Mouse (Mus musculus) MEL (cell line): ENCODE data around the gene Pip5kl1. TPM values are rescaled to one million over a fixed set of nuclear protein-coding genes. Genes with fewer than 3 reads are reported as not detected.

ENCODE experiments used
- DNase-seq: peaks from one replicate; pipeline ENCODE4 v3.0.0; 2011; ENCODE audit warnings: low read depth, low spot score
- H3K27ac ChIP-seq: 2 replicates; pipeline ENCODE4 v1.5.1; 2012; ENCODE audit warnings: low read depth, mild to moderate bottlenecking, control low read depth, low read length, moderate library complexity; ENCODE audit not compliant: control insufficient read depth
- H3K27me3 ChIP-seq, 2 experiments: fragments of 150-350 bp in 1 of 2; sonication (generic) in 1 of 2; 2 replicates each; pipeline ENCODE4 v1.6.1; 2012; ENCODE audit warnings: low read length in 2 of 2, mild to moderate bottlenecking in 2 of 2, improper control_type of control experiment in 1 of 2, moderate library complexity in 1 of 2; ENCODE audit not compliant: insufficient read depth in 2 of 2, control insufficient read depth in 1 of 2
- H3K36me3 ChIP-seq, 2 experiments: 2 replicates each; pipeline ENCODE4 v1.6.1; 2012 to 2014; ENCODE audit warnings: low read length in 2 of 2, improper control_type of control experiment in 1 of 2, inconsistent platforms in 1 of 2, mild to moderate bottlenecking in 1 of 2; ENCODE audit not compliant: insufficient read depth in 2 of 2, control insufficient read depth in 1 of 2
- H3K4me1 ChIP-seq, 2 experiments: fragments of 150-350 bp in 1 of 2; sonication (generic) in 1 of 2; 2 replicates each; pipeline ENCODE4 v1.6.1; 2012; ENCODE audit warnings: low read length in 2 of 2, improper control_type of control experiment in 1 of 2, mild to moderate bottlenecking in 1 of 2; ENCODE audit not compliant: insufficient read depth in 2 of 2, control insufficient read depth in 1 of 2
- H3K4me3 ChIP-seq, 2 experiments: fragments of 150-350 bp in 1 of 2; sonication (generic) in 1 of 2; 2 replicates each; pipeline ENCODE4 v1.5.1; 2012; ENCODE audit warnings: low read depth in 2 of 2, low read length in 2 of 2, mild to moderate bottlenecking in 2 of 2, moderate library complexity in 2 of 2, control low read depth in 1 of 2, improper control_type of control experiment in 1 of 2; ENCODE audit not compliant: control insufficient read depth in 1 of 2, insufficient read depth in 1 of 2
- H3K79me2 ChIP-seq: 2 replicates; pipeline ENCODE4 v1.6.1; 2012; ENCODE audit warnings: mild to moderate bottlenecking, low read length, moderate library complexity; ENCODE audit not compliant: control insufficient read depth, poor library complexity, insufficient read depth
- H3K9ac ChIP-seq: 2 replicates; pipeline ENCODE4 v1.6.1; 2012; ENCODE audit warnings: low read depth, mild to moderate bottlenecking, control low read depth, low read length, moderate library complexity; ENCODE audit not compliant: control insufficient read depth, poor library complexity, severe bottlenecking
- H3K9me3 ChIP-seq: fragments of 150-350 bp; sonication (generic); replicated peaks from 2 replicates; pipeline ENCODE4 v1.6.1; 2012; ENCODE audit warnings: mild to moderate bottlenecking, low read length, improper control_type of control experiment, moderate library complexity; ENCODE audit not compliant: insufficient read depth
- BHLHE40 ChIP-seq: IDR thresholded peaks from 2 replicates; pipeline ENCODE4 v1.6.1; 2012; ENCODE audit warnings: low read depth, mild to moderate bottlenecking, inconsistent platforms, low read length, improper control_type of control experiment, borderline replicate concordance
- CTCF ChIP-seq, 3 experiments: IDR thresholded peaks in 2 of 3; conservative IDR thresholded peaks in 1 of 3; 2 replicates each; pipeline ENCODE4 v1.5.1; 2011 to 2012; ENCODE audit warnings: low read length in 3 of 3, low read depth in 2 of 3, mild to moderate bottlenecking in 2 of 3, improper control_type of control experiment in 1 of 3, inconsistent platforms in 1 of 3, mixed read lengths in 1 of 3, moderate library complexity in 1 of 3; ENCODE audit not compliant: control insufficient read depth in 1 of 3, insufficient read depth in 1 of 3, poor library complexity in 1 of 3, severe bottlenecking in 1 of 3
- E2F4 ChIP-seq: IDR thresholded peaks from 2 replicates; pipeline ENCODE4 v1.6.1; 2011; ENCODE audit warnings: low read depth, low read length, improper control_type of control experiment, borderline replicate concordance
- EP300 ChIP-seq, 2 experiments: IDR thresholded peaks; 2 replicates each; pipeline ENCODE4 v1.6.1; 2011; ENCODE audit warnings: improper control_type of control experiment in 2 of 2, low read length in 2 of 2, low read depth in 1 of 2, mild to moderate bottlenecking in 1 of 2
- ETS1 ChIP-seq: IDR thresholded peaks from 2 replicates; pipeline ENCODE4 v1.6.1; 2012; ENCODE audit warnings: low read depth, mild to moderate bottlenecking, inconsistent platforms, low read length, improper control_type of control experiment, moderate library complexity
- GABPA ChIP-seq: IDR thresholded peaks from 2 replicates; pipeline ENCODE4 v1.6.1; 2012; ENCODE audit warnings: low read depth, mild to moderate bottlenecking, inconsistent platforms, low read length, improper control_type of control experiment, moderate library complexity
- JUND ChIP-seq: IDR thresholded peaks from 2 replicates; pipeline ENCODE4 v1.6.1; 2011; ENCODE audit warnings: low read depth, mild to moderate bottlenecking, improper control_type of control experiment, low read length
- KAT2A ChIP-seq: conservative IDR thresholded peaks from 2 replicates; pipeline ENCODE4 v1.6.1; 2012; ENCODE audit warnings: low read depth, low read length, improper control_type of control experiment, inconsistent platforms
- MAX ChIP-seq: IDR thresholded peaks from 2 replicates; pipeline ENCODE4 v1.6.1; 2011; ENCODE audit warnings: low read length, improper control_type of control experiment
- MAZ ChIP-seq: IDR thresholded peaks from 2 replicates; pipeline ENCODE4 v1.6.1; 2012; ENCODE audit warnings: low read depth, mild to moderate bottlenecking, inconsistent platforms, low read length, improper control_type of control experiment
- MXI1 ChIP-seq: IDR thresholded peaks from 2 replicates; pipeline ENCODE4 v1.6.1; 2011; ENCODE audit warnings: mild to moderate bottlenecking, low read depth, low read length, improper control_type of control experiment
- MYB ChIP-seq: IDR thresholded peaks from 2 replicates; pipeline ENCODE4 v1.6.1; 2011; ENCODE audit warnings: mild to moderate bottlenecking, low read depth, low read length, improper control_type of control experiment
- MYC ChIP-seq: IDR thresholded peaks from 2 replicates; pipeline ENCODE4 v1.6.1; 2011; ENCODE audit warnings: low read depth, mild to moderate bottlenecking, low read length, improper control_type of control experiment, moderate library complexity
- NRF1 ChIP-seq: IDR thresholded peaks from 2 replicates; pipeline ENCODE4 v1.6.1; 2014; ENCODE audit warnings: low read depth, mild to moderate bottlenecking, inconsistent platforms, low read length, improper control_type of control experiment, moderate library complexity; ENCODE audit not compliant: poor library complexity, insufficient read depth, severe bottlenecking
- POLR2A ChIP-seq, 2 experiments: IDR thresholded peaks; 2 replicates each; pipeline ENCODE4 v1.6.1; 2011 to 2012; ENCODE audit warnings: low read length in 2 of 2, mild to moderate bottlenecking in 2 of 2, control low read depth in 1 of 2, improper control_type of control experiment in 1 of 2, low read depth in 1 of 2, moderate library complexity in 1 of 2; ENCODE audit not compliant: control insufficient read depth in 1 of 2, insufficient read depth in 1 of 2, poor library complexity in 1 of 2
- POLR2AphosphoS2 ChIP-seq: IDR thresholded peaks from 2 replicates; pipeline ENCODE4 v1.6.1; 2011; ENCODE audit warnings: low read length, improper control_type of control experiment
- POLR2AphosphoS5 ChIP-seq: IDR thresholded peaks from 2 replicates; pipeline ENCODE4 v1.6.1; 2012; ENCODE audit warnings: low read depth, borderline replicate concordance, mild to moderate bottlenecking, inconsistent platforms, low read length, moderate library complexity, mixed read lengths
- RCOR1 ChIP-seq: IDR thresholded peaks from 2 replicates; pipeline ENCODE4 v1.6.1; 2012; ENCODE audit warnings: low read depth, mild to moderate bottlenecking, inconsistent platforms, low read length, improper control_type of control experiment
- SMC3 ChIP-seq: IDR thresholded peaks from 2 replicates; pipeline ENCODE4 v1.6.1; 2011; ENCODE audit warnings: low read depth, low read length, improper control_type of control experiment
- TBP ChIP-seq: IDR thresholded peaks from 2 replicates; pipeline ENCODE4 v1.8.0; 2011; ENCODE audit warnings: low read depth, low read length, improper control_type of control experiment
- TCF12 ChIP-seq: IDR thresholded peaks from 2 replicates; pipeline ENCODE4 v1.6.1; 2014; ENCODE audit warnings: low read depth, mild to moderate bottlenecking, inconsistent platforms, low read length, improper control_type of control experiment, moderate library complexity
- UBTF ChIP-seq: IDR thresholded peaks from 2 replicates; pipeline ENCODE4 v1.6.1; 2012; ENCODE audit warnings: low read depth, mild to moderate bottlenecking, inconsistent platforms, low read length, improper control_type of control experiment, moderate library complexity, borderline replicate concordance; ENCODE audit not compliant: insufficient read depth
- USF1 ChIP-seq: IDR thresholded peaks from 2 replicates; pipeline ENCODE4 v1.6.1; 2014; ENCODE audit warnings: low read depth, mild to moderate bottlenecking, inconsistent platforms, low read length, improper control_type of control experiment, moderate library complexity
- ZC3H11A ChIP-seq: IDR thresholded peaks from 2 replicates; pipeline ENCODE4 v1.6.1; 2012; ENCODE audit warnings: low read depth, mild to moderate bottlenecking, inconsistent platforms, low read length, improper control_type of control experiment
- ZMIZ1 ChIP-seq: IDR thresholded peaks from 2 replicates; pipeline ENCODE4 v1.6.1; 2012; ENCODE audit warnings: low read depth, mild to moderate bottlenecking, inconsistent platforms, low read length, improper control_type of control experiment, moderate library complexity
- polyA plus RNA-seq, 2 experiments: library from polyadenylated mRNA; stranded (reverse) in 1 of 2; unstranded in 1 of 2; fragments of >175 nt in 1 of 2; fragments of >200 nt in 1 of 2; gene quantifications; 2 replicates each; pipeline versions ENCODE4 v1.2.1 to v1.2.4; 2012; ENCODE audit warnings: low replicate concordance in 2 of 2, low read depth in 1 of 2; ENCODE audit not compliant: insufficient read length in 2 of 2, insufficient read depth in 1 of 2, missing spikeins in 1 of 2
- total RNA-seq: library from RNA; depleted of rRNA; stranded (reverse); fragments of 300-350 nt; gene quantifications from 2 replicates; pipeline ENCODE4 v1.2.3, GENCODE M21; 2012

The Pip5kl1 gene
- total and polyA plus RNA-seq, 3 experiments: 0.22 to 0.58 TPM; not detected in 1

- Histone ChIP-seq H3K27me3 (no peaks in the 10 kb centered on the region), H3K27ac (0 out of 2 replicates have a peak overlapping the region, but pooled peaks have one; percentile 15), H3K36me3 (peaks cover 0 to 15% of the 10 kb centered on the region in 2 experiments; a peak in 2 of 4 replicates), H3K9ac (no peak overlapping the region), H3K79me2 (no peaks in the 10 kb centered on the region; the same call in 1 of the 2 replicates), H3K4me3 (no peak overlapping the region; a peak in 1 of 4 replicates), H3K4me1 (peaks cover 10 to 25% of the 10 kb centered on the region in 2 experiments), H3K9me3 (no peaks in the 10 kb centered on the region)
- peak; percentile 57 for DNase-seq
- peak; percentile 35; the same call in 1 of the 2 replicates for TF ChIP-seq RCOR1
- TF ChIP-seq UBTF: no peak
Measured at GRCm38 (mm10) chr2:32537360-32537905, 37.2 kb upstream of the Pip5kl1 start.

GRCm38 (mm10) chr2:32537941-32538340 lies 36.7 kb upstream of the Pip5kl1 start:
- no peaks in the 10 kb centered on the region; the same call in 1 of the 2 replicates for H3K79me2 ChIP-seq
- H3K36me3 ChIP-seq: peaks cover 0 to 15% of the 10 kb centered on the region in 2 experiments; a peak in 2 of 4 replicates
- H3K4me3 ChIP-seq: no peak overlapping the region
- DNase-seq: no peak
- no peak overlapping the region for H3K9ac ChIP-seq
- H3K27me3 ChIP-seq: no peaks in the 10 kb centered on the region
- H3K27ac ChIP-seq: no peak overlapping the region
- TF ChIP-seq BHLHE40: no peak
- no peak for TF ChIP-seq TCF12
- TF ChIP-seq RCOR1: no peak
- no peak for TF ChIP-seq ETS1
- TF ChIP-seq GABPA: no peak
- TF ChIP-seq JUND: no peak
- TF ChIP-seq POLR2AphosphoS5: no peak
- no peak for TF ChIP-seq E2F4
- TF ChIP-seq TBP: no peak
- TF ChIP-seq EP300 (IDR thresholded peaks at IDR 0.05; ENCODE audit: low read depth in 1 of 2, low read length in 2 of 2): no peak
- peaks cover 10 to 25% of the 10 kb centered on the region in 2 experiments for H3K4me1 ChIP-seq
- no peaks in the 10 kb centered on the region for H3K9me3 ChIP-seq

DNA sequence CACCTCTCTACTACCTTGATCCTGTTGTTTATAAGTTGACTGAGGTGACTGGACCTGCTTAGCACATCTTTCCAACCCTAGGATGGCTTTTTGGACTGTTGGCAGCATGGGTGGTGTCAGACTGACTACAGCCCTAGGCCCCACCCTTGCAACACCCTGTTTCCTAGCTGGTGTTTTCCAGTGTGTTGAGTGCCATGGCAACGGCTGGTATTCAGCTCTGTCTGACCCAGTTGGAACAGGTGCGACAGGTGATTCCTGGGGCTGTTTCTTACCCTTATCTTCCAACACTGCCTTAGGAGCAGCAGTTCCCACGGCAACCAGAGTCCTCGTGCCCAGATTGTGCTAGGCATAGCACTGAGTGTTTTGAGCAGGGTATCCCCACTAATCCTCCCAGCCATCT lies 36.1 kb upstream of the Pip5kl1 start:
- DNase-seq: no peak
- Histone ChIP-seq H3K36me3 (peaks cover 0 to 15% of the 10 kb centered on the region in 2 experiments; a peak in 2 of 4 replicates), H3K79me2 (no peaks in the 10 kb centered on the region; the same call in 1 of the 2 replicates), H3K4me3 (no peak overlapping the region), H3K9ac (no peak overlapping the region), H3K27me3 (no peaks in the 10 kb centered on the region), H3K27ac (no peak overlapping the region), H3K4me1 (peaks cover 10 to 25% of the 10 kb centered on the region in 2 experiments), H3K9me3 (no peaks in the 10 kb centered on the region)
- TF ChIP-seq USF1 (no peak), ZMIZ1 (no peak), MXI1 (no peak), TBP (no peak), CTCF (IDR thresholded peaks at IDR 0.05 in 2 of 3, conservative IDR thresholded peaks at IDR 0.05 in 1 of 3; ENCODE audit: control insufficient read depth in 1 of 3, insufficient read depth in 1 of 3, low read depth in 2 of 3, low read length in 3 of 3, poor library complexity in 1 of 3, severe bottlenecking in 1 of 3) (no peak), MYC (no peak), ZC3H11A (no peak), MAZ (no peak), GABPA (no peak), BHLHE40 (no peak), MYB (no peak), SMC3 (no peak), TCF12 (no peak), POLR2A (IDR thresholded peaks at IDR 0.05; ENCODE audit: control insufficient read depth in 1 of 2, insufficient read depth in 1 of 2, low read depth in 1 of 2, low read length in 2 of 2, poor library complexity in 1 of 2) (no peak), POLR2AphosphoS2 (no peak), MAX (no peak), EP300 (IDR thresholded peaks at IDR 0.05; ENCODE audit: low read depth in 1 of 2, low read length in 2 of 2) (no peak), KAT2A (no peak), NRF1 (no peak)
